Mouse (Mus musculus) ES-CJ7 (cell line): ENCODE measurements around the gene Zfp740.
"Not testable (repeated sequence)": the region's sequence is repeated elsewhere in the genome, so short reads cannot be mapped to it uniquely, and the experiment has no call there.

Source experiments
- DNase-seq: peaks from one replicate; pipeline ENCODE4 v3.0.0; 2011; ENCODE audit warnings: low read depth, low spot score

Zfp740 gene

GRCm38 (mm10) chr15:102202971-102203834 lies at the start of gene Zfp740:
Gene Zfp740 (plus strand): TSS chr15:102203249.
- DNase-seq: peak; percentile 95

- DNase-seq: not testable (repeated sequence)
Observed at GRCm38 (mm10) chr15:102155006-102155405, 48.0 kb upstream of the Zfp740 start.

GRCm38 (mm10) chr15:102156836-102157235 lies 46.2 kb upstream of the Zfp740 start:
- DNase-seq: peak; percentile 56

GRCm38 (mm10) chr15:102160415-102161060 lies 42.5 kb upstream of the Zfp740 start:
- DNase-seq: peak; percentile 73

- DNase-seq: peak; percentile 56
Observed at GRCm38 (mm10) chr15:102163900-102164693, 39.0 kb upstream of the Zfp740 start.

- DNase-seq: no peak
Observed at GRCm38 (mm10) chr15:102165468-102166100, 37.5 kb upstream of the Zfp740 start.

GRCm38 (mm10) chr15:102167620-102168021 lies 35.4 kb upstream of the Zfp740 start:
- DNase-seq: no peak

- DNase-seq: no peak
Observed at GRCm38 (mm10) chr15:102169064-102169463, 34.0 kb upstream of the Zfp740 start.

GRCm38 (mm10) chr15:102173581-102173980 lies 29.5 kb upstream of the Zfp740 start:
- DNase-seq: no peak

GRCm38 (mm10) chr15:102175736-102176319 lies 27.2 kb upstream of the Zfp740 start:
- peak; percentile 72 for DNase-seq

- DNase-seq: no peak
Observed at GRCm38 (mm10) chr15:102176571-102177316, 26.3 kb upstream of the Zfp740 start.

GRCm38 (mm10) chr15:102177417-102177816 lies 25.6 kb upstream of the Zfp740 start:
- DNase-seq: no peak

- peak; percentile 86 for DNase-seq
Observed at GRCm38 (mm10) chr15:102178279-102178678, 24.8 kb upstream of the Zfp740 start.

GRCm38 (mm10) chr15:102179106-102179505 lies 23.9 kb upstream of the Zfp740 start:
- DNase-seq: no peak

- no peak for DNase-seq
Observed at GRCm38 (mm10) chr15:102179924-102180323, 23.1 kb upstream of the Zfp740 start.

GRCm38 (mm10) chr15:102183076-102183475 lies 20.0 kb upstream of the Zfp740 start:
- no peak for DNase-seq

GRCm38 (mm10) chr15:102186239-102186638 lies 16.8 kb upstream of the Zfp740 start:
- DNase-seq: no peak

GRCm38 (mm10) chr15:102188096-102188495 lies 15.0 kb upstream of the Zfp740 start:
- no peak for DNase-seq

- DNase-seq: peak; percentile 51
Observed at GRCm38 (mm10) chr15:102188883-102189282, 14.2 kb upstream of the Zfp740 start.

- no peak for DNase-seq
Observed at GRCm38 (mm10) chr15:102191699-102192098, 11.3 kb upstream of the Zfp740 start.
